Mouse (Mus musculus): ENCODE measurements around the gene Alg12.

- TF ChIP-seq CTCF (IDR thresholded peaks at IDR 0.05; ENCODE audit: extremely low read depth, insufficient read depth, low read length): no peak
- TF ChIP-seq POLR2A (IDR thresholded peaks at IDR 0.05; ENCODE audit: extremely low read depth, insufficient read depth, low read length): no peak
Observed at GRCm38 (mm10) chr15:88839271-88839670, 20.2 kb upstream of the Alg12 start.
